Mouse (Mus musculus) common myeloid progenitor, adult 5-6 weeks (primary cell): Measurements from ENCODE around the gene Nrxn3. TPM values are rescaled to one million over a fixed set of nuclear protein-coding genes. Genes with fewer than 3 reads are reported as not detected.

Experiments used
- ATAC-seq: replicated peaks from 2 replicates; pipeline ENCODE4 v1.8.0; 2016; ENCODE audit warnings: low read depth, mild to moderate bottlenecking, moderate TSS enrichment, inconsistent platforms; ENCODE audit not compliant: poor library complexity, severe bottlenecking
- total RNA-seq: library from RNA; stranded (forward); fragments of 200-1000, 187-1606 nt; gene quantifications from 2 replicates; pipeline ENCODE4 v1.2.3, GENCODE M21; 2017

Gene Nrxn3
- total RNA-seq, 1 experiment from 2014 or later = not detected

GRCm38 (mm10) chr12:88910761-88911160, 188.1 kb downstream of the Nrxn3 start:
- ATAC-seq = no peak

GRCm38 (mm10) chr12:88916752-88917151, 194.1 kb downstream of the Nrxn3 start:
- ATAC-seq = no peak

DNA sequence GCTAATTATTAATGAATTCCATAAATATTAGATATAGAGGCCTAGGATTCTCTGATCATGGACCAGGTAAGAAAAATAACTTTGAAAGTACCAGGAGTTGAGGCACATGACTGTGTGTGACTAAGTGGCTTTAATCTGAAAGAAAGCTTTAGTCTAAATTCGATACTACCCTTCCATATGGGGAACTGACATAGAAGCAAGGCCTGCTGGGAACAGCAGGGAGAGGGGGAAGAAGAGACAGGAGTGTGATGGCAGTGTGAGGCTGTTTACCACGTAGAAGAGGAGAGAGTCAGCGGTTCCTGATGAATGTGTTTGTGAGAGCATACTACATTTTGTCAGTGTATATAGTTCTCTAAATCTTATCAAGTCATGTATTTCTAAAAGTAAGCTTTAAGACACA, 202.2 kb downstream of the Nrxn3 start:
- no peak for ATAC-seq

GRCm38 (mm10) chr12:88926306-88926705, 203.6 kb downstream of the Nrxn3 start:
- ATAC-seq = no peak

DNA sequence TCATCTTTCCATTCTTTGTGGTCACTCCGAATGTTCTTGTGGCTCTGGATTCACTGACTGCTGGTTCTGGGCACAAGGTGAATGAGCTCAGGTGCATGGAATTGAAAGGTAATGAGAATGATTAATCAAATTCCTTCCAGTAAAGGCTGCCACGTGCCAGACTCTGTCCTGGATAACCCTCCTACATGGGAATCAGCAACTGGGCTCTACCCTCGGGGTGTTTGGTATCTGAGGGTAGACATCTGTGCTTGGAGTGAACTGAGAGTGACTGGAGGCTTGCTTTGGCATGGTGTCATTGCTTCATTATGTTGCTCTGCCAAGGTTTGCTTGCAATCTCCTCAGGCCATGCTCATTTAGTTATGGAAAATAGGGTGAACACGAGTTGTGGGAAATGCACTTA, 209.0 kb downstream of the Nrxn3 start:
- no peak for ATAC-seq

DNA sequence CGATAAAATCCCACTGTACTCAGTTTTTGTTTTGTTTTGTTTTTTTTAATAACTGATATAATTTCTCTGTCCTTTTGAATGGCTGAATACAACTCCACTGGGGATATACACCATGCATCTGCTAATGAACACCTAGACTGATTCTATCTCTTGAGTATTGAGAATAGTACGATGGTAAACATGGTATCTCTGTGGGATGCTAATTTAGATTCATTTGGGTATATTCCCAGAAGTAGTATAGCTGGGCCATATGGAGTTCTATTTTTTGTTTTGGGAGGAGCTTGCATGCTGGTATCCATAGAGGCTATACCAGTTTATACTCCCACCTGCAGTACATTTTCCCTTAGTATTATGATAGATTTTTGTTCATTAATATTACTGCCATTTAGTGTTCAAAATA, 217.0 kb downstream of the Nrxn3 start:
- ATAC-seq = no peak

DNA sequence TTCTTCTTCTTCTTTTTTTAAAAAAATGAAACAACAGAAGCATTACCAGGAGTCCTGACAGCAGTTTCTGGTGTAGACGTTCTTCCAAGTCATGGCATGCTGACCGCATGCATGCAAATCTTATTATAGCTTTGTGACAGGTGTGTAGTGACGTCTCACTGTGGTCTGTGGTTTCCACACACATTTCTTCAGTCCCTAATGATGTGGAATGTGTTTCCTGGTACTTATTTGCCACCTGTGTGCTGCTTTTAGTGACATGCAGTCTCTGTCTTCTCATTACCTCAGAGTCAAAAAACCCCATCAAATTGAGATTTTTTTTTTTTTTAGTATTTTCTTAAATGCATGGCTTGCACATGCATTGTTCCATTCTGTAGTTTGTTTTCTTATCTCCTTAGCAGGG, 222.3 kb downstream of the Nrxn3 start:
- ATAC-seq = no peak

DNA sequence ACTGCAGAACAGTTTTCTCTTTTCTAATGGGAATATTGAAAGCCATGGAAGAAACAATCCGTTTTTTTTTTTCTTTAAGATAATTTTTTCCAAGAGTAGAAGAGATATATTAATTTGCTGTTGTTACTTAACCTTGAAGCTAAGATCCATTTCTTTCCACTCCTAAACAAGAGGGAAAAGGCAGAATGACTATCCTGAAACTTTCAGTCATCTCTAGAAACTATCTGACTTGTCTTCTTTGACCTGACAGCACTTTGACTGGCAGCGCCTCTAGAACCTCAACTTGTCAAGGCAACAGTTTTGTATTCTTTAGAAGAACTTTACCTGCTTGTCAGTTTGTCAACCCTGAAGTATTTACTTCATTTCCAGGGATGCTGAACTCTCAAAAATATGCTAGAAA, 227.2 kb downstream of the Nrxn3 start:
- ATAC-seq = no peak

GRCm38 (mm10) chr12:88952937-88953600, 230.4 kb downstream of the Nrxn3 start:
- no peak for ATAC-seq

- ATAC-seq = no peak
These were observed 231.1 kb downstream of the Nrxn3 start for GRCm38 (mm10) chr12:88953801-88954200.

DNA sequence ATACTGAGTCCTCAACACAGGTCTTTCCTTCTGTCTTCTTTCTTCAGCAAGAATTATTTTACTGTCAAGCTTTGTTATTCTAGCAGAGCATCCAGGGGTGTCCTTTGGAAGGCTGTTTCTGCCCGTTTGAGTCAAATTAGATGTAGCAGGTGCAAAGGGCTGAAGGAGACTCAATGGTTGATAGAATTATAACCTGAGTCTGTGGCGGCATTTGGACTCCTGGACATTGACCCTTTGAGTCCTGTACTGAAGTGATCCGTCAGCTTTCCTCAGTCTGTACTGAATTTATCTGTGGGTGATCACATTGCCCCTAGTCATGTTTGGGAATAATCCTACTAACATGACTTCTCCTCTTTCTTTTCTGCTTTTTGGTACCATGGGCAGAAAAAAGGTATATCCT, 234.8 kb downstream of the Nrxn3 start:
- no peak for ATAC-seq

DNA sequence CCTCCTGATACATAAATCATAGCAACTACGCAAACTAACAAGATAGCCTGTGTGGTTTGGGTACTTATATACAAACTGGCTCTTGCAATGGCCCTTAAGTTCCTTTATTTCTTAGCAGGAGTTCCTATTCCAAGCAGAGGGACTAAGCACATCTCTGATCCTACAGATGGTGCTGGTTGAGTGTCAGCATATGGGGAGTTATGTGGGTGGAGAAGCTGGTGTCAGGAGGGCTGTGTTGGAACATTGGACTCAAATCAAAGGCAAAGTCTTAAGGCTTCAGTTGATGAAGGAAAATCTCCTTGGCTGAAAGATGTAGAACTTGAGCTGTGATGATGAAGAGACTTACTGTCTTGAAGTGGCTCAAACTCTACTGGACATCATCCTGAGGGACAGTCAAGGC, 238.1 kb downstream of the Nrxn3 start:
- ATAC-seq = no peak

GRCm38 (mm10) chr12:88966329-88966728, 243.7 kb downstream of the Nrxn3 start:
- no peak for ATAC-seq

GRCm38 (mm10) chr12:88976621-88977020, 253.9 kb downstream of the Nrxn3 start:
- ATAC-seq = no peak

DNA sequence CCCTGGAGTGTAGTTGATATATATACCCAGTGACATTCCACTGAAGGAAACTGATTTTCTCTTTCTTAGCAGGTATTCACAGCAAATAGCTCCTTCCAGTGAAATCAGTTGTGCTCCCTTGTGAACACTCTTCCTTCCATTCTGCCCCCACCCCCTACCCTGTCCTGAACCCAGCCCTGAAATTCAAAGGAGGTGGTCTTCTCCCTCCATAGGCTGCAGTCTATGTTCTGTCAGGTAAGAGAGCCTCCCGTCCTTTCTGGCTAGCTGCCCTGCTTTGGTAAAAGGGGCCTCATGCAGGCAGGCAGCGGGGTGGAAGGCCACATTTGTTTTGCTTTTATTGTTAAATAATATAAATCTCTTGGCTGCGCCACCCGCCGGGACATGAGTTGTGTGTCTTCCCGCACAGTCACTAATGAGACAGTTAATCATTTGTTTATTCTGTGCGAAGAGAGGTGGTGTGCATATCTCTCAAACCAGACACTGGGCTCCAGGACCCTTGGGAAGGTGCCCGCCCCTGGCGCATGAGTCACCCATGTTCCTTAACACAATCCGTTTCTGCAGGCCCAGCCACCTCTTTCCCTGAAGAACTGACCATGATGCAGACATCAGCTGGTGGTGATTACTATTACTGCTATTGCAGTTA, 261.1 kb downstream of the Nrxn3 start:
- no peak for ATAC-seq

GRCm38 (mm10) chr12:88984375-88984774, 261.7 kb downstream of the Nrxn3 start:
- ATAC-seq = peak; percentile 60; the same call in 1 of the 2 replicates

- ATAC-seq = no peak
These were observed 262.1 kb downstream of the Nrxn3 start for GRCm38 (mm10) chr12:88984804-88985203.

DNA sequence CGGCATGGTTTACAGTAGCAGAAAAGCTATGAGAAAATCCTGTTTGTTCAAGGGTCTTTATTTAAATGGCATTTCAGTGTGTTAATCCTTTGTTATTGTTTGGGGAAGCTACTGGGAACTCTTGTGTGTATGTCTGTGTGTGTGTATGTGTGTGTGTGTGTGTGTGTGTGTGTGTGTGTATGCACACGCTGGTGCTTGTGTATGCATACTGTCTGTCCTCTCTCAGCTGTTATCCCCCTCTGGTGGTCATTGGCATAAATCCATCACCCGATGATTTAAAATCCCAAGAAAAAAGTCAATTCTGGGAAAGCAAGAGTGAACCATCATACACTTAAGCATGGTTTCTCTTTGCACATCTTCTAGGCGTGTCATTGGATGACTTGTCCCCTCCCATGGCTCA, 264.4 kb downstream of the Nrxn3 start:
- ATAC-seq = no peak

DNA sequence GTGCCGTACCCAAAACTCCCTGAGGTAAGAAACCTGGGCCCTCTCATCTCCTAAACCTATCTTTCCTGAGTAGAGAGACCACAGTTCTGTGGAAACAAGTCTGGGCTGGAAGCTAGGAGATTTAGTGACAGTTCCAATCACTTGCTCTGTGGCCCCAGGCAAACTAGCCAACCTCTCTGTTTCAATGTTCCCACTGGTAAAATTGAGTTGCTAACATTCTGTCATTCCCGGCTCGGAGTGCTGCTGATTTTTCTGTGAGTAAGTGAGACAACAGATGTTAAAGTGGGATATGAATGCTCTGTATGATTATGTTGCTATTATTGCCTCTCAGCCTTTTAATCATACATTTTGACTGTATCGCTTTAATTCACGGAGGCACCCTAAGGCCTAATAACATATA, 268.1 kb downstream of the Nrxn3 start:
- no peak for ATAC-seq

DNA sequence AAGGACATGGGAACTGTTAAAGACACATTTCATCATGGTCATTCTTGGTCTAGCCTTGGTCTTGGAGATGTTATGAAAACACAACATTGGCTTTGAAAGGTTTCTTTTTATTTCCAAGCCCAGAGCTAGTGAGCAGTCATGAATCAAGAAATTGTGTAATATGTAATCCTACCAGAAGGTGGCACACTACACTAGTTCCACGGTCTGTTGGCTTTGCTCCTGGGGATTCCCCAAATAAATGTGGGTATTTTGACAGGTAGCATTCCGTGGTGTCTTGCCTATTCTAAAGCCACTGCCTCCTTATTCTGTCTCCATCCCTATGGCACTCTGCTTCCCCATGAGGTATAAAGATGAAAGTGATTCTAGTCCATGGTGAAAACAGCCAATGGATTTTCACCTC, 269.5 kb downstream of the Nrxn3 start:
- peak; percentile 82 for ATAC-seq

DNA sequence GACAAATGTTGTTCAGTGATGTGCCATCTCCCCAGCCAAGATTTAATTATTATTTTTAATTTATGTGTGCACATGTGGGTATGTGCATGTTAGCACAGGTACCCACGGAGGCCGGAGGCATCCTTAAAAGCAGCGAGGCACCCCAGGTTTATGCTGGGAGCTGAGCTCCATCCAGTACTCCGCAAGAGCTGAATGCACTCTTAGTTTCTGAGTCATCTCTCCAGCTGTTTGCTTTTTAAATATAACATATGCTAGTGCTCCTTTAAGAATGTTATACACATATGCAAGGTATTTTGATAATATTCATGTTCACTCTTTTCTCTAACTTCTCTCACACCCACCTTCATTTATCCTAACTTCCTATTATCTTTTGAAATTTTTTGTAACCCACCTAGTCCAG, 271.1 kb downstream of the Nrxn3 start:
- no peak for ATAC-seq

- ATAC-seq = no peak
These were observed 293.8 kb downstream of the Nrxn3 start for GRCm38 (mm10) chr12:89016436-89016835.
